Mouse (Mus musculus) hindbrain, postnatal 0 days (tissue): ENCODE measurements at regions not wholly inside any gene's neighbourhood (a gene's known extent, or its start where the extent isn't known, plus 50 kb on each side); places are given as distances from the start of the nearest gene placed in this dataset.

Source experiments
- ATAC-seq: fragments of 200-750 bp; cut with Nextera tagmentation; 2 replicates; pipeline ENCODE4 v1.8.0; 2017; ENCODE audit warnings: mild to moderate bottlenecking, moderate TSS enrichment, moderate library complexity
- DNase-seq: peaks from one replicate; pipeline ENCODE4 v3.0.0-alpha.2; 2015; ENCODE audit warnings: low spot score
- H3K27ac ChIP-seq: fragments of 300-500 bp; sonication (generic); 2 replicates; pipeline ENCODE4 v1.5.1; 2014; ENCODE audit warnings: mild to moderate bottlenecking
- H3K27me3 ChIP-seq: fragments of 300-500 bp; sonication (generic); 2 replicates; pipeline ENCODE4 v1.6.1; 2014; ENCODE audit warnings: low read length, mixed read lengths; ENCODE audit not compliant: insufficient read depth
- H3K36me3 ChIP-seq: fragments of 300-500 bp; sonication (generic); 2 replicates; pipeline ENCODE4 v1.6.1; 2014; ENCODE audit warnings: low read length, mixed read lengths; ENCODE audit not compliant: insufficient read depth
- H3K4me1 ChIP-seq: fragments of 300-500 bp; sonication (generic); 2 replicates; pipeline ENCODE4 v1.6.1; 2014; ENCODE audit warnings: antibody characterized with exemption, low read length, mixed read lengths; ENCODE audit not compliant: insufficient read depth
- H3K4me2 ChIP-seq: fragments of 300-500 bp; sonication (generic); 2 replicates; pipeline ENCODE4 v1.6.1; 2014; ENCODE audit warnings: low read depth, mild to moderate bottlenecking, low read length, moderate library complexity, mixed read lengths
- H3K4me3 ChIP-seq: fragments of 300-500 bp; sonication (generic); 2 replicates; pipeline ENCODE4 v1.5.1; 2014; ENCODE audit warnings: low read length
- H3K9ac ChIP-seq: fragments of 300-500 bp; sonication (generic); replicated peaks from 2 replicates; pipeline ENCODE4 v1.6.1; 2014; ENCODE audit warnings: mild to moderate bottlenecking, low read length, moderate library complexity, mixed read lengths
- H3K9me3 ChIP-seq: fragments of 300-500 bp; sonication (generic); 2 replicates; pipeline ENCODE4 v1.6.1; 2016; ENCODE audit warnings: low read length, mixed read lengths
- CTCF ChIP-seq: IDR thresholded peaks from 2 replicates; pipeline ENCODE4 v1.5.1; 2016; ENCODE audit warnings: antibody characterized with exemption, control low read depth, low read depth
- WGBS: fragments of 180-500 bp; shearing (Covaris S2); extraction: QIAGEN DNeasy Blood & Tissue Kit; methylation state at CpG from one replicate; pipeline ENCODE4 v1.1.7; 2014; 5-methylcytosine and 5-hydroxymethylcytosine counted together

- DNase-seq: peak; percentile 15
- Histone ChIP-seq H3K4me1 (no peaks in the 10 kb centered on the region), H3K36me3 (no peaks in the 10 kb centered on the region), H3K27ac (no peak overlapping the region), H3K9me3 (no peaks in the 10 kb centered on the region), H3K4me2 (no peak overlapping the region), H3K4me3 (no peak overlapping the region), H3K27me3 (no peaks in the 10 kb centered on the region), H3K9ac (no peak overlapping the region)
- no peak for TF ChIP-seq CTCF
- 72% methylated on average over 7 of the region's 7 CpGs for WGBS
- no peak for ATAC-seq
Observed at GRCm38 (mm10) chr3:4444611-4445394, 1305.8 kb upstream of the Gm8797 start.

GRCm38 (mm10) chr3:4468031-4468430 lies 1282.6 kb upstream of the Gm8797 start:
- no peak for DNase-seq
- no peak for TF ChIP-seq CTCF
- Histone ChIP-seq H3K9ac (no peak overlapping the region), H3K9me3 (no peaks in the 10 kb centered on the region), H3K4me1 (no peaks in the 10 kb centered on the region), H3K36me3 (no peaks in the 10 kb centered on the region), H3K4me2 (no peak overlapping the region), H3K4me3 (no peak overlapping the region), H3K27ac (no peak overlapping the region), H3K27me3 (no peaks in the 10 kb centered on the region)
- no peak for ATAC-seq
